Mouse (Mus musculus): ENCODE measurements around the gene Rnaset2b.
"Not testable (repeated sequence)": the region's sequence is repeated elsewhere in the genome, so short reads cannot be mapped to it uniquely, and the experiment has no call there.

Gene Rnaset2b

DNA sequence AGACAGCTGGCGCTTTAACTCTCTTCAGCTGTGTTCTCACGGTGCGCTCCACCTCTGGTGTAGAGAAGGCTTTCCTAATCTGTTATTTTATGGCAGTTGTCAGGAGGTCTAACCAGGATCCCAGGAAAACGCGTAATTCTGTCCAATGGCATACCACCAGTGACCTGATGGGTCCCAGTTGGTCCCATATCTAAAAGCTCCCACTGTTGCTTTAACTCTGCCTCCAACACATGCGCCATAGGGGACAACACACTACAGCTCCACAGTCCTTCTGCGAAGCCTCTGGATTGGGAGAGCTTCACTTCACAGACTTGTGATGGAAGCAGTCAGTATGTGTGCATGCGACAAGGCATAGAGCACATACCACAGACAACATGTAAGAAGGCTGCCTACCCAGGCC, 9.7 kb downstream of the Rnaset2b start:
- DNase-seq (ENCODE audit: low read depth, low spot score) = not testable (repeated sequence)

DNA sequence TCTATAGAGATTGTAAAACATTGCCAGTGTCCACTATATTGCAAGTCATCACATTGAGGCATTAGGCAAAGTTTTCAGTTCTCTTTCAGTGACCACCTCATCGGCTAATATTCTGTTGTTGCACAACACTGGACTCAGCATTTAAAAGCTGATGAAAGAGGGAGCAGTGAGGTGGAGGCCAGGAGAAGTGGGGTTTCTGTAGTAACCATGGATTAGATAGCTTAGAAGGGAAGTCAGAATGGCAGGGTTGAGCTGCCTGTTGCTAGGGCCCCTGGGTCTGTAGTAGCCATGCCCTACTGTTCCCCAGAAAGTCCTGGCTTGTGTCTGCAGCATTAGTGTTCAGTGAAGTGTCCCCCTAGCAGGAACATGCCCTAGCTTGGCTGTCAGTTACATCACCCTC, 15.7 kb downstream of the Rnaset2b start:
- DNase-seq (ENCODE audit: low read depth, low spot score) = not testable (repeated sequence)

DNA sequence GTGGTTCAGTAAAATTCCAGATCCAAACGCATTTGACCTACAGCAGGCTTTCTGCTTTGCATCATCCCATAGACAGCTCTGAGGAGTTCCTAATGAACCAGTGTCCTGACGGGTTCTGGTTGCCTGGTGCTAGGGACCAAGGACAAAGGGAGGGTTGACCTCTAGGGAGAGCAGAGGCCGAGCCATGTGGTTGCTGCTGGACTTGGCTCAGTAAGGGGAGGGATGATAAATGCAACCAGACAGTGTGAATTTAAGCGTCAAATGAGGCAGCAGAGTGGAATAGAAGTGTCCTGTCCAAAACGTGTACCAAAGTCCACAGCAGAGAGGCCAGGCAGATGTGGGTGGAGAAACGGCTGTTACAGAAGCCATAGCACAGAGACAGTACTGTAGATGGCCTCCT, 25.1 kb downstream of the Rnaset2b start:
- DNase-seq (ENCODE audit: low read depth, low spot score) = not testable (repeated sequence)

DNA sequence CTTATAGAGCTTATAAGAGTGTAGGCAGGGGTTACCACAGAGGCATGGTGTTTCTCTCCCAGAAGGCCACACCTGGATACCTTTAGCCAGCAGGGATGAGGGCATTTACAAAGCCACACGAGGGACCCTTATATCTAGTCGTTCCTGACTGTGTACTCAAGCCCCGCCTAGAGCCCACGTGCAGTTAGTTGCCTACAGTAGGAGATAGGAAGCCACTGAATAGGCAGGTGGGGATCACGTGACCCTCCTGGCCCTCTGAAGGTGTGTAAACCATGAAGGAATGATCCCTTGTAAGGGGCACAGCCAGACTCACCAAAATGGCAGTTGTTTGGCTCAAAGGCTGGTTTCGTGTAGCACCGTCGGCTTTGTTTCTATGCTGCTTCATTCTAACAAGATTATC, 26.4 kb downstream of the Rnaset2b start:
- not testable (repeated sequence) for DNase-seq (ENCODE audit: low read depth, low spot score)

DNA sequence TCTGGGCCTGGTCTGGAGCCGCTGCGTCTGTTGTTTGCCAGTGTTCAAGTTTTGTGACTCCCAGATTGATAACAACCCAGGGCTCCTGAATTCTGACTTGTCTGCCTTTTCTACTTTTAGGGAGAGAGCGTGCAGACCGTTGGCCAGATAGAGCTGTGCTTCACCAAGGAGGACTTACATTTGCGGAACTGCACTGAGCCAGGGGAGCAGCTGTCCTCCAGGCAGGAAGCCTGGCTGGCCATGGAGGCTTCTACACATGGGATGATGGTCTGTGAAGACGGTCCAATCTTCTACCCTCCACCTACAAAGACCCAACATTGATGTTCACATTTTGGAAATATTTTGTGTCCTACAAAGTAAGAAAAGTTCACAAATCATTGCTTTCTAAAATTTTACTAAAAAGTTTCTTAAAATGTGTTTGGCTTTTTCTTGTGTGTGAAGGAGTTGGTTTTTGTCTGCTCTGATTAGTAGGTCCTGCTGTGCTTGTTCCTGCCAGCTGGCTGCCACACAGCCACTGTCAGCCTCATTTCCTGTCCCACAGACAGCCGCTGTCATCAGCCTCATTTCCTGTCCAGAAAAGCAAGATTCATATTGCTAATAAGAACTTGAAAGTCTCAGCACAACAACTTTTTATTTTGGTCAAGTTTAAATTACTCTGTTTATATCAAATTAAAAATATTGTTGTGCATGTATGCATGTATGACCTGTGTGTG, 27.5 kb downstream of the Rnaset2b start:
- not testable (repeated sequence) for DNase-seq (ENCODE audit: low read depth, low spot score)

DNA sequence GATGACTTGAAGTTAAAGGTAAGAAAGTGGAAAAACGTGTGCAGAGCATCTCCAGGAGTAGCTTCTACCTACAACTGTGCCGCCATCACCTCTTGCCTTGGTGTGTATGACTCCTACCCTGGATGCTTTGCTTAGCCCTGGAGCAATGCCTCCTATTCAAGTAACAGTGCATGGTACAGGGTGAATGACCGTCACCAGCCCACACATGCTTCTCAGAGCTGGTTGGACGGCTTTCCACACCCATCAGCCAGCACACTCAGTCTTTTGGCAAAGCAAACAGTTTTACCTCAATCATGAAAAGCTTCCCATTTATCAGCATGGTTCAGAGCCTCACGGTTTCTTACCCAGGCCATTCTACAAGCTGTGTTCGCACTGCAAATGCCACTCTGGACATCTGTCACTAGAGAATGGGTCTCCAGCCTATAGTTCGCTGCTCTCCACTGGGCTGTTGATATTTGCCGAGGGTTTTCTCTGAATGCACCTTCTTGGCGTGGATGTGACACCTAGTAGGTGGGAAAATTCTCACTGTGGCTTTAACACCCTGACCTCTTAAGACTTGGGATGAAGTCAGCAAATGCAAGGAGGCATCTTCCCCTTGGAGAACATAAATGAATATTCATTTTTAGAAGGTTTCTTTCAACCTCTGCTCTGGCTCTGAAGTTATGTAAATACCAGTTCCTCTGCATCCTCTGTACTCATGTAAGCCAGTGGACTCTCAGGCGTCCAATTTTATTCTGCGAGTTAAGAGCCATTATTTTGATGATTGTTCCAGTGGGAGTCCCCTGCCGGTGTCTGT, 31.6 kb downstream of the Rnaset2b start:
- DNase-seq (ENCODE audit: low read depth, low spot score) = not testable (repeated sequence)

DNA sequence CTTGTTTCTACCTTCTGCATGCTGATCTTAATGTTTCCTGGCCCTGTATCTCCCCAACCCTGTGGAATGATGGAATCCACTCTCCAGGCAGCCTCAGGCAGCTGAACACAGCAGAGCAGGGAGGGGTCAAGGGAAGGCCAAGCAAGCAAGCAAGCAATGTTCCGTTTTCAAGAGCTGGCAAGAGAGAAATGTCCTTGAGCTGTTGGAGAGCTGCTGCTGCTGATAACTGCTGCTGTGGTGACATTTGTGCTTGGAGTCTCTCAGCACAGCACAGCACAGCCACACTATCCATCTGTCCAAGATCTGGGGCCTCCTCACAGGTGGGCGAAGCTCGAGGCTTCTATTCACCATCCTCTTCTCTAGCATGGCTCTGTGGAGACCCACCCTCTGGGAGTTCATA, 33.0 kb downstream of the Rnaset2b start:
- not testable (repeated sequence) for DNase-seq (ENCODE audit: low read depth, low spot score)

DNA sequence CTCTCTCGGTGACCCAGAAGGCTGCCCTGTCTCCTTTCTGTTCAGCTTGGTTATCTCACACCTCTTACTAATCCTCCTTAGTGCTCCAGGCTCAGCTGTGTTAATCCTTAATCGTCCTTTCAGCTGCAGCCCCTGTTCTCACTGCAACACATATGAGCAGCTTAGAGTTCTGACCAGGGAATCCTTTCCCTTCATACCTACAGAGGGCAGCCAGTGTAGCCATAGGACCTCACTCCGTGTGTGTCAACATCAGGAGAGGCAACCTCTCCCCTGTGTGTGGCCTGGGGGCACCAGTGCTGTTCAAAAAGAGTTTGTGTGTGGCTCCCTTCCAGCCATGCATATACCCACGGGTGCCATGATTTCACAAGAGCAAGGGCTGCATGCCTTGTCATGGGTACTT, 35.2 kb downstream of the Rnaset2b start:
- not testable (repeated sequence) for DNase-seq (ENCODE audit: low read depth, low spot score)

DNA sequence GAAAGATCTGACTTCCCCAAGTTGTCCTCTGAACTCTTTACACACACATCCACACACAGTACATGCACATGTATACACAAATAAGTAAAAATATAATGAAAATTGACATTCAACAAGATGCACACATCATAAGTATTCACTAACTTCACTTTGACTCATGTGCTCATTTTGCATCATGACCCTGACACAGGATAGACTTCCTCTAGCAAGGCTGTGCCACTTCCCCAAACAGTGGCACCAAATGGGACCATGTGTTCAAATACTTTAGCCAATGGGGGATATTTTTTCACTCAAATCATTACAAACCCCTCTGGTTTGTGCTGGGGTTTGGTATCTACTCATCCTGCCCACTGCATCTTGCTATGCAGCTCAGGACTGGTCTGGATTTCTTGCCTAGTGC, 38.5 kb downstream of the Rnaset2b start:
- DNase-seq (ENCODE audit: low read depth, low spot score) = not testable (repeated sequence)

DNA sequence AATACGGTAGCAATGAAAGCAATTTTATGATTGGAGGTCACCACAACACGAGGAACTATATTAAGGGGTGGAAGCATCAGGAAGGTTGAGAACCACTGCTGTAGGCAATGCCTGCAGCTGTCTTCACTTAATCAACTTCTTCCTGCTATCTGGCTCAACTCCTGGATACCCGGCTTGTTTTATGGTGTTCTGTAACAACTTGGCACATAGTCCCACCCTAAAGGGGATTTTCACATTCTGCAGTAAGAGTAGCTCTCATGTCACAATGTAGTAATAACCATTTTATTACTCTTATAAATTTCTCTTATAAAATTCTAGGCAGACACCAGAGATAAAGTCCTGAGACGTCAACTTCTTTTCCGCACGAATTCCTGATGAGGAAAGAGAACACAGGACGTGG, 39.0 kb downstream of the Rnaset2b start:
- not testable (repeated sequence) for DNase-seq (ENCODE audit: low read depth, low spot score)

DNA sequence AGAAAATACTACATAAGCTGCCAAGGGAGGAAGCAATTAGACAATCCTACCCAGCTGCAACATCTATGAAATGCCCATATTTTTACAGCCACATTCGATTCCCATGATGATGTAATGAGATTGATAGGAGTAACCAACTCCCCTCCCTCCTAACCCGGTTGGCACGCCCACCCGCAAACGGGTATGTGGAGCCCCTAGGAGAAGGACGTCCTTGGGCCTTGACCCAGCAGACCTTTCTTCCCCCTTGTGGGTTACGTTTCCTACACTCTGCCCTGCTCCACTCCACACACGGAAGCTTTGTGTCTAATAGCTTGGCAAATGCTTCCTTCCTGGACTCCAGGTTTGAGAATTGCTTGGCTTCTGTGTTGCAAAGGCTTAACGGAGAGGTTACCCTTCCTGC, 39.5 kb downstream of the Rnaset2b start:
- DNase-seq (ENCODE audit: low read depth, low spot score) = not testable (repeated sequence)

DNA sequence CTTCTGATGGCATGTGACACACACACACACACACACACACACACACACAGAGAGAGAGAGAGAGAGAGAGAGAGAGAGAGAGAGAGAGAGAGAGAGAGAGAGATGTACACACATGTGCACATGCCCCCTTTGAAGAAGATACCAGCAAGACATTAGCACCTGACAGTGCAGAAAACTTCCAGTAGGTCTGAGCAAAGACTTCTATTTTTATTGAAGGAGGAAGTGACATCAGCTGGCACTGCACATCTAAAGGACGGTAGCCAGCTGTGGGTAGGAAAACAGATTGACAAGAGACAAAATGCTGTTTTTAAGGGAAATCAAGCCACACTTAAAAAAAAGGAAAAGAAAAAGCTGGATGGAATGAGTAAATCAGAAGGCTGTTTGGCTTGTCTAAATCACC, 43.8 kb downstream of the Rnaset2b start:
- not testable (repeated sequence) for DNase-seq (ENCODE audit: low read depth, low spot score)

DNA sequence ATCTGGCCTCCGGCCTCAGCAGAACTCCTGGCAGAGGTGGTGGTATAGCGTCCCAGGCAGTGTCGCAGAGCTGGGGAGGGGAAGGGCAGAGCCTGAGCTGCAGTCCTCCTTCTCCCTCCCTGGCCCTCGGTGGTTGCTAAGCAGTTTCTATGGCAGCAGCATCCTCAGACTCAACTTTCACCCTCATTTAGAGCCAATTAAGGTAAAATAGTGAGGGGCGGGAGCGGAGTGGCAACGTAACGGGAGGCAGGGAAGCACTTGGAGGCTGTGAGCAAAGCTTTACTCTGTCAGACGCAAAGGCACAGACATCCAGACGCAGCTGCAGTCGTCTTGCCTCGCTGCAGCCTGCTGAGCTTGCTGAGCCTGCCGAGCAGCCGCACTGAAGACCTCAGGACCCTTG, 54.8 kb downstream of the Rnaset2b start, which contains the start of gene Gm1604a:
Gene Gm1604a, plus strand, starts transcription at position 312 of the 400 bp plus-strand sequence.
- not testable (repeated sequence) for DNase-seq (ENCODE audit: low read depth, low spot score)

DNA sequence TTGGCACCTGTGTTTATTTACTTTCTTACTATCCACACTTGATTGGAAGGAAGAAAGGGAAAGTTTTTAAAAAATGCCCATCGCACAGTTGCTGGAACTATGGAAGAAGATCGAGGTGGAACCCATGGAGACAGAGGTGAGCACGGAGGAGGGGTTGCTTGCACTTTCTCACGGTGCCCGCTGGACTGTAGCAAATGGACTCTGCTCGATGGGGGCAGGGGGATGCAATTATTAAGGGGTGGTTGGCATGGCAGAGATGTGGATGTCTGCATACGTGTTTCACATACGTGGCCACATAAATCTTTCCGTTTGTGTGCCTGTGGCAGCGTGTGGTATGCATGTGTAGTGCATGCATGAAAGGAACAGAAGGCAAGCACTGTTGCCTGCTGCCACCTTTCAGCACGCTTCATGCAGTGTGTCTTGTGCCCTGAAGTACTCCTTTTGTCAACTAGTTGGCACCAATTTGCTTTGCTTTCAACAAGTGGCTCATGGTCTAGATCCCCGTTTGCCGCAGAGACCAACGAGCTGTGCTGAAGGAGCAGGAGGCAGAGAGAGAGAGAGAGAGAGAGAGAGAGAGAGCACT, 55.4 kb downstream of the Rnaset2b start:
- DNase-seq (ENCODE audit: low read depth, low spot score) = not testable (repeated sequence)

DNA sequence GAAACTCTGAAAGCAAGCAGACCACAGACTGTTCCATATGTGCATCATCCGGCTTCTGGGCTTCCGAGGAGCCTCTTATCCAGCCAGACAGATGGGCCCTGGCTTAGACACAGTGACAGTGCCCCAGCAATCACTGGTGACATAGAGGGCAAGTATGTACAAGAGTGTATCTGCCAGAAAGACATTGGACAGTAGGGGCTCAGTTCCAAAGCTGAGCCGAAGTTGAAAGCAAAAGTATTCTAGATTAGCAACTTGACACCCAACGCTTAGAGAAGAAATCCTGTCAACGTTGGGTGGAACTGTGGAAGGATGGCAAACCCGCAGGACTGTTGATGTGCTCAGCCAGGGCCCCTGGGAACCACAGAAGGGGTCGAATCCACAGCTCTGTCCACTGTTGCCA, 59.8 kb downstream of the Rnaset2b start:
- DNase-seq (ENCODE audit: low read depth, low spot score) = not testable (repeated sequence)

DNA sequence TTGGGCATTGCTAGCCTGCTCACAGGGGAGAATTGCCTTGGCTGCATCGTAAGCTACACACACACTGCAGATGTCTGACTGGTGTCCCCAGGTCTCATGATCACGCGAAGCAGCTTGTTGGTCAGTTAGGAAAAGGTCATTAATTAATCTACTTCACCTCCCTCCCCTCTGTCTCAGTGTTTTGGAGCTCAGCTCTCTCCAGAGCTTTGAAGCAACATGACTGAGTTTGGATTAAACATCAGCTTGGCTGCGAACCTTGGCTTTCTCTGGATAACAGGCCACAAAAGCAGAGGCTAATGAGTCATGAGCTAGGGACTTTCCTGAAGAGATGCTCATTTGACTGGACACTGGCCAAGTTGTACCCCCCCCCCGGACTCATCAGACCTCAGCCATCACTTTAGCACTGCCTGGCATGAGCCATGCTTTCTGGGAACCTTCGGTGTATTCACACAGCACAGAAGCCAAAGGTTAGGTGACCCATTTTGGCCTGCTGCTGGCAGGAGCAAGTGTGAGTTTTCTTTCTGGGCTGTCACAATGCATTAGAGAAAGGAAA, 60.3 kb downstream of the Rnaset2b start:
- DNase-seq (ENCODE audit: low read depth, low spot score) = not testable (repeated sequence)

DNA sequence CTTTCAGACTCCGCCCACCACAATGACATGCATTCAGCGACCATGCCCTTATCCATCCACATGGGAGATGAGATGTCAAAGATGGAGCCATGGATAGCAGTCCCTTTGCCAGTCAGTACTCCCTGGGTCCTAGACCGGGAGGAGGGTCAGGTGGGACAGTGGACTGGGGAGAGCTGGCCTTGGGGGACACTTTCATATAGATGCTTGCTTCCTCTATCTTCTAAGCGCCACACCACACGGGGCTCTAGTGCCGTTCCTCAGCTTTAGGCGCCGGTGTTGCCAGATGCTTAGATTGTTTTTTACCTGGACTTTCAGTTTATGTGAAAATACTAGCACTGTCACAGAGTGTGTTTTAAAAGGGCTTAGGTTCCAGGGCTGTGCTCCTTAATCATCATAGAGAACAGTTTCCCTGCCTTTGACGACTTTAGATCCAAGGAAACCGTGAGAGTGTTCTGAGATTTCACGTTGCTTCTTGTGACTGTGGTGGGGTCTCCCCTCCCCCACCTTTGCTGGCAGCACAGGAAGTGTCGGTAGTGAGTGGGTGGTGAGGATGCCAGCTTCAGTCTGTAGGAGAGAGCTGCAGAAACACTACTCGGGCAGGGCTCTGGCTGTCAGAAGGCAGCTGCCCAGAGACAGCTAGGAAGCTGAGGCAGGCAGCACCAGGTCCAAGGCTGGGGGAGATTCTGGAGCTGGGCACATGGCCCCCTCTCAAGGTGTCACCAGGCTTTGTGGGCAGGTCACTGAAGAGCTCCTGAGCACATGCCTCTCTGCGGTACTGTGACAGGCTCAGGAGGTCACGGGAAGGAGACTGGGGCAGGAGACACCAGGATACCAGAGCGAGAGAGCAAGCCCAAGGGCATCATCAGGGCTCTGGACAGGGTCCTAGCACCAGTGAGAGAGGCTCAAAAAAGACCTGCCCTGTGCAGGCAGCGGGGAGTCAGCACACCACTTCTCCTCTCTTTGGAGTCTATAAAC, 63.0 kb downstream of the Rnaset2b start:
- not testable (repeated sequence) for DNase-seq (ENCODE audit: low read depth, low spot score)
